Mouse (Mus musculus): Measurements from ENCODE around the gene Tk1. TPM values are rescaled to one million over a fixed set of nuclear protein-coding genes. Genes with fewer than 3 reads are reported as not detected.

The Tk1 gene
- polyA plus RNA-seq, 1 experiment: 17.8 TPM

GRCm38 (mm10) chr11:117864805-117865204 is 38.9 kb upstream of the Tk1 start:
- Histone ChIP-seq H3K27me3 (ENCODE audit: control insufficient read depth) (peaks cover 51% of the 10 kb centered on the region), H3K9me3 (ENCODE audit: control insufficient read depth, low read length) (no peaks in the 10 kb centered on the region)
- TF ChIP-seq GATA1 (IDR thresholded peaks at IDR 0.05; ENCODE audit: low read length) (no peak), TAL1 (IDR thresholded peaks at IDR 0.05; ENCODE audit: low read length) (no peak)

GRCm38 (mm10) chr11:117863174-117863856 is 37.4 kb upstream of the Tk1 start:
- TF ChIP-seq GATA1 (IDR thresholded peaks at IDR 0.05; ENCODE audit: low read length): no peak
- TF ChIP-seq TAL1 (IDR thresholded peaks at IDR 0.05; ENCODE audit: low read length): no peak
- peaks cover 65% of the 10 kb centered on the region for H3K27me3 ChIP-seq (ENCODE audit: control insufficient read depth)
- no peaks in the 10 kb centered on the region for H3K9me3 ChIP-seq (ENCODE audit: control insufficient read depth, low read length)
- no peak overlapping the region for H3K4me3 ChIP-seq (replicated peaks)
- H3K36me3 ChIP-seq (ENCODE audit: control insufficient read depth): peaks cover 10% of the 10 kb centered on the region
- H3K4me1 ChIP-seq (ENCODE audit: control insufficient read depth): peaks cover 7% of the 10 kb centered on the region

More at GRCm38 (mm10) chr11:117864805-117865204, 38.9 kb upstream of the Tk1 start:
- Histone ChIP-seq H3K4me1 (ENCODE audit: control insufficient read depth) (peaks cover 7% of the 10 kb centered on the region), H3K4me3 (replicated peaks) (no peak overlapping the region), H3K36me3 (ENCODE audit: control insufficient read depth) (no peaks in the 10 kb centered on the region; the same call in 1 of the 2 replicates)

- TF ChIP-seq GATA1 (IDR thresholded peaks at IDR 0.05; ENCODE audit: low read length) (no peak), TAL1 (IDR thresholded peaks at IDR 0.05; ENCODE audit: low read length) (no peak)
- peaks cover 24% of the 10 kb centered on the region for H3K4me1 ChIP-seq (ENCODE audit: control insufficient read depth)
- peaks cover 37% of the 10 kb centered on the region for H3K36me3 ChIP-seq (ENCODE audit: control insufficient read depth)
- no peak within 1 kb of the TSS for H3K4me3 ChIP-seq (replicated peaks)
- peaks cover 15% of the 10 kb centered on the region for H3K9me3 ChIP-seq (ENCODE audit: control insufficient read depth, low read length)
- peaks cover 71% of the 10 kb centered on the region for H3K27me3 ChIP-seq (ENCODE audit: control insufficient read depth)
Observed at GRCm38 (mm10) chr11:117860601-117861000, 34.7 kb upstream of the Tk1 start, which contains the start of gene Tmem235. Gene Tmem235, plus strand, starts transcription at chr11:117860752.

GRCm38 (mm10) chr11:117858392-117858791 is 32.5 kb upstream of the Tk1 start:
- Histone ChIP-seq H3K4me1 (ENCODE audit: control insufficient read depth) (peaks cover 30% of the 10 kb centered on the region), H3K27me3 (ENCODE audit: control insufficient read depth) (peaks cover 56% of the 10 kb centered on the region), H3K36me3 (ENCODE audit: control insufficient read depth) (peaks cover 59% of the 10 kb centered on the region), H3K4me3 (replicated peaks) (no peak overlapping the region), H3K9me3 (ENCODE audit: control insufficient read depth, low read length) (peaks cover 15% of the 10 kb centered on the region)
- TF ChIP-seq TAL1 (IDR thresholded peaks at IDR 0.05; ENCODE audit: low read length): no peak

- Histone ChIP-seq H3K9me3 (ENCODE audit: control insufficient read depth, low read length) (peaks cover 15% of the 10 kb centered on the region), H3K36me3 (ENCODE audit: control insufficient read depth) (peaks cover 69% of the 10 kb centered on the region), H3K27me3 (ENCODE audit: control insufficient read depth) (peaks cover 47% of the 10 kb centered on the region), H3K4me1 (ENCODE audit: control insufficient read depth) (peaks cover 39% of the 10 kb centered on the region), H3K4me3 (replicated peaks) (no peak overlapping the region)
- TF ChIP-seq GATA1 (IDR thresholded peaks at IDR 0.05; ENCODE audit: low read length) (no peak), TAL1 (IDR thresholded peaks at IDR 0.05; ENCODE audit: low read length) (no peak)
Observed at GRCm38 (mm10) chr11:117857462-117857861, 31.6 kb upstream of the Tk1 start.

DNA sequence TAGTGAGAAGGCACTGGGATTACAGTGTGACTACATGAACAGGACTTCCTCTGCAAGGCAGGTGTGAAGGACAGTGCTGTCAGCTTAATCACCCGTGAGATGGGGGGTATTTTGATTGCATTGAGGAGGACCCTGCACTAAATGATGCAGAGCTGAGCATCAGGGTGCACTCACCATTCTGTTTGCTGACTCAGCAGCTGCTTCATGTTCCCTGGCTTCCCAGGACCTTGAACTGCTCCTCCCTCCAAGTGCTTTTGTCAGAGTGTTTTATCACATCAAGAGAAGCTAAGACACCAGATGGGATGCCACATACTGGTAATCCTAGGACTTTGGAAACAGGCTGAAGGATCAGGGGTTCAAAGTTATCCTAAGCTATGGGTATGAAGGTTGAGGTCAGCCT is 30.1 kb upstream of the Tk1 start:
- peaks cover 83% of the 10 kb centered on the region for H3K36me3 ChIP-seq (ENCODE audit: control insufficient read depth)
- H3K4me3 ChIP-seq (replicated peaks): no peak overlapping the region
- TF ChIP-seq TAL1 (IDR thresholded peaks at IDR 0.05; ENCODE audit: low read length) (no peak), GATA1 (IDR thresholded peaks at IDR 0.05; ENCODE audit: low read length) (no peak)
- peaks cover 52% of the 10 kb centered on the region for H3K4me1 ChIP-seq (ENCODE audit: control insufficient read depth)
- H3K9me3 ChIP-seq (ENCODE audit: control insufficient read depth, low read length): peaks cover 15% of the 10 kb centered on the region
- H3K27me3 ChIP-seq (ENCODE audit: control insufficient read depth): peaks cover 32% of the 10 kb centered on the region

DNA sequence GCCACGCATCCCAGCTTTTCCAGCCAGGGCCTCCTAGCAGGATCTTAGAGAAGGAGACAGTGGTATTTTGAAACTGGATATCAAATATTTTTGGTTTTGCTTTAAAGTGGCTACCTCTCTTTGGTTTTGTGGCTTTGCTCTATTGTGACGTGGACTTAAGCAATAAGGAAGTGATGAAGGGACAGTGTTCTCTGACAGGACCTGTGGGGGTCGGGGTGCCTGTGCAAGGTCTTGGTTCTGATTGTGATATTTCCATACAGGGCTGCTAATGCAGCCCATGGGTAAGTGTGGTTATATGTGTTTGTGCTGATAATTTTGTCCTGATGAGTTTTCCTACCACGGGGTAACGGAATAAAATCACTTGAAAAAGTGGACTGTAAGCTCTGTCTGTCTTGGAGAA is 29.5 kb upstream of the Tk1 start:
- Histone ChIP-seq H3K36me3 (ENCODE audit: control insufficient read depth) (peaks cover 90% of the 10 kb centered on the region), H3K27me3 (ENCODE audit: control insufficient read depth) (peaks cover 26% of the 10 kb centered on the region), H3K4me1 (ENCODE audit: control insufficient read depth) (peaks cover 55% of the 10 kb centered on the region), H3K4me3 (replicated peaks) (no peak overlapping the region), H3K9me3 (ENCODE audit: control insufficient read depth, low read length) (peaks cover 15% of the 10 kb centered on the region)
- TF ChIP-seq TAL1 (IDR thresholded peaks at IDR 0.05; ENCODE audit: low read length): no peak
- TF ChIP-seq GATA1 (IDR thresholded peaks at IDR 0.05; ENCODE audit: low read length): no peak

DNA sequence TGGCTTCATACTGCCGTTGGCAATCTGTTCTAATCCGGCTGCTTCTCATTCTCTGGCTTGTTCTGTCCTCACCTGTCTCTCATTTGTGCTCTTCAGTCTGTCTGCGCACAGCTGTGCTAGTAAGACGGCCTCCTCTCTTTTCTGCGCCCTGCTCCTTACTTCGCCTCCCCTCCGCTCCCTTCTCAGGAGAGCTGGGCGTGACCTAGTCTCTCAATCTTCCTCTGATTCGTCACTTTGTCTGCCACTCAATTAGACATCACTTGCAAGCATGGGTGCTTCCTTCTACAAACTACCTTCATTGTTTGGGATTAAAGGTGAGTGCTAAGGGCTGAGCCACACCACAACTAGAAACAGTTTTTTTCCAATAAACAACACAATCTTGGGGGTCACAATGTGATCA is 28.3 kb upstream of the Tk1 start:
- Histone ChIP-seq H3K4me1 (ENCODE audit: control insufficient read depth) (peaks cover 55% of the 10 kb centered on the region), H3K36me3 (ENCODE audit: control insufficient read depth) (peaks cover 97% of the 10 kb centered on the region), H3K27me3 (ENCODE audit: control insufficient read depth) (peaks cover 15% of the 10 kb centered on the region), H3K9me3 (ENCODE audit: control insufficient read depth, low read length) (peaks cover 15% of the 10 kb centered on the region), H3K4me3 (replicated peaks) (no peak overlapping the region)
- TF ChIP-seq TAL1 (IDR thresholded peaks at IDR 0.05; ENCODE audit: low read length) (no peak), GATA1 (IDR thresholded peaks at IDR 0.05; ENCODE audit: low read length) (no peak)

DNA sequence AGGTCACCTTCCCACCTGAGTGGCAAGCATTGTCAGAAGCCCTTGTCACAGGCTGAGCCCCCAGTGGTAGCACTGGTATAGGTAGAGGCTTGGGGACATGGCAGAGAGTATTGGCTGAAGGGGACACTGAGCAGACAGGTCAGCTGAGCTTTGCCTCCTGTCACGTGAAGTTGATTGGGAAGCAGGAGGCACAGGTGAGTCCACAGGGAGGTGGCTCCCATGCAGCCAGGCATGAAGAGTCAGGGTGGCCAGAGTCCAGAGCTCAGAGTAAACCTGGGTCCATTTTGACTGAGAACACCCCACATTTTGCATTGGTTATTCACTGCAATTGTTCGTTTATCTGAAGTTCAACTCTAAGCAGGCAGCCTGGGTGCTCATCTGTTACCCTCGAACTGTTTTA is 27.0 kb upstream of the Tk1 start:
- TF ChIP-seq TAL1 (IDR thresholded peaks at IDR 0.05; ENCODE audit: low read length) (no peak), GATA1 (IDR thresholded peaks at IDR 0.05; ENCODE audit: low read length) (no peak)
- Histone ChIP-seq H3K27me3 (ENCODE audit: control insufficient read depth) (peaks cover 6% of the 10 kb centered on the region; the same call in 1 of the 2 replicates), H3K4me3 (replicated peaks) (no peak overlapping the region), H3K4me1 (ENCODE audit: control insufficient read depth) (peaks cover 62% of the 10 kb centered on the region), H3K9me3 (ENCODE audit: control insufficient read depth, low read length) (peaks cover 15% of the 10 kb centered on the region), H3K36me3 (ENCODE audit: control insufficient read depth) (peaks cover 84% of the 10 kb centered on the region)

All from erythroblast, embryonic 14.5 days (primary cell).